Mouse (Mus musculus) liver, embryonic 14.5 days (tissue): ENCODE results near the gene Gpr153. TPM values are rescaled to one million over a fixed set of nuclear protein-coding genes. Genes with fewer than 3 reads are reported as not detected.
A peak's percentile ranks its signal among the peaks of the same experiment; 100 is the strongest.

Source experiments
- ATAC-seq: fragments of 200-750 bp; cut with Nextera tagmentation; 2 replicates; pipeline ENCODE4 v1.8.0; 2017; ENCODE audit warnings: moderate number of reproducible peaks, mild to moderate bottlenecking, moderate library complexity; ENCODE audit not compliant: insufficient read depth
- DNase-seq, 3 experiments: peaks; one replicate each; pipeline ENCODE4 v3.0.0-alpha.2; 2012 to 2013; ENCODE audit warnings: low read depth in 3 of 3, low spot score in 3 of 3
- H3K27ac ChIP-seq: fragments of 300-500 bp; sonication (generic); 2 replicates; pipeline ENCODE4 v1.5.1; 2014; ENCODE audit warnings: moderate library complexity, mild to moderate bottlenecking, control low read depth, inconsistent platforms
- H3K27me3 ChIP-seq: fragments of 300-500 bp; sonication (generic); 2 replicates; pipeline ENCODE4 v1.6.1; 2014; ENCODE audit warnings: mild to moderate bottlenecking, low read length, moderate library complexity; ENCODE audit not compliant: control insufficient read depth, insufficient read depth
- H3K36me3 ChIP-seq: fragments of 300-500 bp; sonication (generic); replicated peaks from 2 replicates; pipeline ENCODE4 v1.6.1; 2014; ENCODE audit warnings: low read depth; ENCODE audit not compliant: control insufficient read depth, insufficient read depth
- H3K4me1 ChIP-seq, 2 experiments: fragments of 200-500 bp in 1 of 2; fragments of 300-500 bp in 1 of 2; sonication (generic) in 1 of 2; replicated peaks; 2 replicates each; pipeline ENCODE4 v1.6.1; 2012 to 2014; ENCODE audit warnings: antibody characterized with exemption in 1 of 2, inconsistent platforms in 1 of 2, low read length in 1 of 2; ENCODE audit not compliant: control insufficient read depth in 2 of 2, insufficient read depth in 2 of 2
- H3K4me2 ChIP-seq: fragments of 300-500 bp; sonication (generic); 2 replicates; pipeline ENCODE4 v1.6.1; 2014; ENCODE audit warnings: low read depth, mild to moderate bottlenecking, control low read depth, moderate library complexity
- H3K4me3 ChIP-seq, 2 experiments: fragments of 200-500 bp in 1 of 2; fragments of 300-500 bp in 1 of 2; sonication (generic) in 1 of 2; 2 replicates each; pipeline ENCODE4 v1.5.1; 2012 to 2014; ENCODE audit warnings: low read depth in 2 of 2, low read length in 2 of 2, mild to moderate bottlenecking in 2 of 2, control low read depth in 1 of 2, inconsistent platforms in 1 of 2, moderate library complexity in 1 of 2; ENCODE audit not compliant: insufficient read depth in 1 of 2
- H3K9ac ChIP-seq: fragments of 300-500 bp; sonication (generic); replicated peaks from 2 replicates; pipeline ENCODE4 v1.6.1; 2014; ENCODE audit warnings: mild to moderate bottlenecking, control low read depth, moderate library complexity
- H3K9me3 ChIP-seq: fragments of 300-500 bp; sonication (generic); 2 replicates; pipeline ENCODE4 v1.6.1; 2016; ENCODE audit warnings: low read length, mixed read lengths; ENCODE audit not compliant: control insufficient read depth
- CTCF ChIP-seq: IDR thresholded peaks from 2 replicates; pipeline ENCODE4 v1.5.1; 2016; ENCODE audit warnings: antibody characterized with exemption, low read depth, control low read depth
- EP300 ChIP-seq: IDR thresholded peaks from 2 replicates; pipeline ENCODE4 v1.6.1; 2016; ENCODE audit warnings: antibody characterized with exemption, low read depth
- WGBS: fragments of 180-500 bp; shearing (Covaris S2); extraction: QIAGEN DNeasy Blood & Tissue Kit; methylation state at CpG from one replicate; pipeline ENCODE4 v1.1.7; 2014; ENCODE audit not compliant: insufficient replicate concordance; 5-methylcytosine and 5-hydroxymethylcytosine counted together
- polyA plus RNA-seq, 2 experiments: library from polyadenylated mRNA; depleted of rRNA in 1 of 2; stranded (reverse) in 1 of 2; unstranded in 1 of 2; fragments of >200 nt; fragmentation: Nextera tagmentation in 1 of 2; extraction: Ambion mirVana in 1 of 2; gene quantifications; 2 replicates each; pipeline versions ENCODE4 v1.2.1 to v1.2.3; 2012 to 2014

Gpr153 gene
- polyA plus RNA-seq, 2 experiments = 0.58 to 1.2 TPM

DNA sequence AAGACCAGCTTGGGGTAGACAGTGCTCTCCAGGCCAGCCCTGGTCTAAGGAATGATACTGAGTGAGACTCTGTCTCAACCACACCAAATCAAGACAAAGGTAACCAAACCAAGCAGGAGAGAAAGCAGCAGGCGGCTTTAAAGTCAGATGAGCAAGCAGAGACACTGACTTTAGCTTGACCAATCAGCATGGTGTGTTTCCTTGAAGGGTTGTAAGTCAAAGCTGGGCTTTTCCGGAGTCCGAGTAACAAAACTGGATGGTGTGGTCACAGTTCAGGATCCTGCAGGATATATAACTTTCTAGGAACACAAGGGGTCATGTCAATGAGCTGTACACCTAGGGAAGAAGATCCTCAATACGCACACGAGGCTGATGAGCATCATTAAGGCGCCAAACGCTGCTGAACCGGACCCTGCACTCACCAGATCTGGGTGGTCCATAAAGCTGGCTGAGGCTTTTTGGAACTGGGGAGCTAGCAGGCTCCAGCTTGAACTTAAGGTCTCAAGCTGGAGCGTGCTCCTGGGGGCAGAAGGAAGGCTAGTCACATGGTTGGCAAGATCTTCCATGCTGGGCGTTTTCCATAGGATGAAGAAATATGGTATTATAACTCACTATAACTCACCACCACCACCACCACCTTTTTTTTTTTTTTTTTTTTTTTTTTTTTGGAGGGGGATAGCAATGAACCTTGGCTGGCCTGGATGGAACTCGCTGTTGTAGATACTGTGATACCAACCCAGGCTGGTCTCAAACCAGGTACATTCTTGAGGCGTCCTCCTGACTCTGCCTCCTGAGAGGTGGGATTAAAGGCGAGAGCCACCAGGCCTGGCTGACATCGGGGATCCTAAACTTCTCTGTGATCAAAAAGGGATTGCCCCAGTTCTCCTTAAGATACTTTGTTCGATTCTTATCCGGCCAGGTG, 50.9 kb downstream of the Gpr153 start:
- no peak overlapping the region for H3K27ac ChIP-seq
- no peaks in the 10 kb centered on the region for H3K27me3 ChIP-seq
- WGBS = 43% methylated on average over 16 of the region's 16 CpGs
- peak overlapping the region; percentile 96 for H3K9ac ChIP-seq
- H3K4me2 ChIP-seq = peak overlapping the region; percentile 92
- DNase-seq = no peak
- peak overlapping the region; percentile 86 to 99 for H3K4me3 ChIP-seq
- TF ChIP-seq EP300 = no peak
- no peaks in the 10 kb centered on the region for H3K9me3 ChIP-seq
- peak; percentile 37 for ATAC-seq
- H3K4me1 ChIP-seq = peaks cover 12 to 14% of the 10 kb centered on the region in 2 experiments
- H3K36me3 ChIP-seq = peaks cover 18% of the 10 kb centered on the region

DNA sequence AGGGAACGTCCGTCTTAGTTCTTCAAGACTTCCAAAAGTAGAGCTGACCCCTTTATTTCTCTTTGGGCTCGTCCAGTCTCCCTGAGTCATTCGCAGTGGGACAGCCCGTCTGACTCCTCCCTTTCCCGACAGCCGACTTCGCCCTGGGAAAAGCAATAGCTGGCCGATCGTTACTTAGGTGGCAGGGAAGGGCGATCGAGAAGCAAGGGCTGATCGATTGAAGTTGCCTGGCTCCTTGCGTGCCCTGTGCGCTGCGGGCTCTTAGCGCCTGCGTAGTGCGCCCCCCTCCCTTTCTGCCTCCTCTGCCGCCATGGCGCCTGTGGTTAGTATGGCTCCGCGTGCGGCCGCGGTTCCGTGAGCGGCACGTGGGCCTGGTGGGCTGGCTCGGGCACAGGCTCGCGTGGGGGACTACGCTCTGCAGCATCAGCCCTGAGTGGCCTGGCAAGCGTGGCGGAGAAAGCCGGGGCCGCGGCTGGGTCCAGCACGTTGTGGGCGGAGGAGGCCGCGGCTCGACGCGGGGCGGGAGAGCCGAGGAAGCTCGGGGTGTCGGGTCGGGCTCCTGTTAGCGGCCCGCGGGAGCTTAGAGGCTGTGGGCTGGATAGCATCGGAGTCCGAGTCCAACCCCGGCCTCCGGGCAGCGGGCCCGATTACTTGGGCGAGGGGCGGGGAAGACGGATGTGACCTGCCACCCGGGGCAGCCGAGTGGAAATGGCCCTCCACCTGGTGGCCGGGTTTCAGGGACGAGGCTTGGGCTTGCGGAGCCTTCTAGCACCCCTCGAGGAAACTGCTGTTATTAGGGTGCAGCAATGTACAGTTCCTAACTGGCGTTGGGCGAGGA, 51.8 kb downstream of the Gpr153 start, which contains the start of gene Rpl22:
TSS of gene Rpl22 (plus strand) at position 169 of the 838 bp plus-strand sequence.
- peaks cover 27% of the 10 kb centered on the region for H3K36me3 ChIP-seq
- H3K4me2 ChIP-seq = peak within 1 kb of the TSS; percentile 92
- H3K27me3 ChIP-seq = no peaks in the 10 kb centered on the region
- H3K4me3 ChIP-seq = peak within 1 kb of the TSS; percentile 86 to 99
- TF ChIP-seq EP300 (peak; percentile 46; the same call in 1 of the 2 replicates), CTCF (peak; percentile 48)
- peaks cover 12 to 14% of the 10 kb centered on the region in 2 experiments for H3K4me1 ChIP-seq
- peak; percentile 95 for DNase-seq
- ATAC-seq = peak; percentile 97
- H3K9ac ChIP-seq = peak within 1 kb of the TSS; percentile 96
- H3K27ac ChIP-seq = peak within 1 kb of the TSS; percentile 56
- no peaks in the 10 kb centered on the region for H3K9me3 ChIP-seq
- WGBS = under 1% methylated on average over 69 of the region's 70 CpGs

DNA sequence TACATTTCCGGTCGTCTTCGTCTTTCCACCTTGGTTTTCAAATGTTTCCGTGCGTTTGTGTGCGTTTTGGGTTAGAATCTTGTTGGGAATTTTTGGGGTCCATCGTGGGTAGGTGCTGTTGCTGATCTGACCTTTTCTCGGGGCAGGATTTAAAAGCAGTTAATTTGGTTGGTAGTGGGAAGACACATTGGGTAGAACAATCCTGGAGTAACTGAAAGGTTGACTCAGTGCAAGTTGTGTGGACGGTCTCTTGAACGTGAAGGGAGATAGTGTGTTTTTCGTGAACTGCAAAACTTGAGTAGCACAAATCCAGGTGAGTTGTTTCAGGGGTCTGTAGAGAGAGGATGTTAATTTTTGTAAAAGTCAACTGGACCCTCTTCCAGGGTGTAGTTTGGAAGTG, 52.5 kb downstream of the Gpr153 start:
- ATAC-seq (no peak), DNase-seq (no peak)
- Histone ChIP-seq H3K4me2 (peak overlapping the region; percentile 92), H3K9ac (peak overlapping the region; percentile 96), H3K4me3 (peak overlapping the region; percentile 86 to 99), H3K36me3 (peaks cover 35% of the 10 kb centered on the region), H3K4me1 (peaks cover 12 to 14% of the 10 kb centered on the region in 2 experiments), H3K27me3 (no peaks in the 10 kb centered on the region), H3K9me3 (no peaks in the 10 kb centered on the region), H3K27ac (peak overlapping the region; percentile 56)
- TF ChIP-seq CTCF (no peak), EP300 (no peak)
- under 1% methylated on average over 11 of the region's 11 CpGs for WGBS

DNA sequence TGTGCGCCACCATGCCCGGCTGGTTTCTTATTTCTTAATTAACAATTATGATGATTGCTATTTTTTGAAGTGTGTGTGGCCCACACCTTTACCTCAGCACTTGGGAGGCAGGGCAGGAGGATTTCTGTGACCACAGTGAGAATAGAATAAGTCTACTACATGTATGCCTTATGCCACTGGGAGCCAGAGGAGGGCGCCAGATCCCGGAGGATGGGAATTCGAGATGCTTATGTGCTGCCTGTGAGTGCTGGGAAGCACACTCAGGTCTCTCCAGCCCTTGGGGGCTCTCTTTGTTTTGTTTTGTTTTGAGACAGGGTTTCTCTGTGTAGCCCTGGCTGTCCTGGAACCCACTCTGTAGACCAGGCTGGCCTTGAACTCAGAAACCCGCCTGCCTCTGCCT, 54.7 kb downstream of the Gpr153 start:
- no peaks in the 10 kb centered on the region for H3K9me3 ChIP-seq
- no peak for TF ChIP-seq EP300
- peak; percentile 71 for TF ChIP-seq CTCF
- peaks cover 12 to 14% of the 10 kb centered on the region in 2 experiments for H3K4me1 ChIP-seq
- no peaks in the 10 kb centered on the region for H3K27me3 ChIP-seq
- no peak for ATAC-seq
- peak in 1 of 3 experiments; percentile 30 for DNase-seq
- H3K4me3 ChIP-seq = no peak overlapping the region
- peaks cover 56% of the 10 kb centered on the region for H3K36me3 ChIP-seq
- WGBS = 67% methylated on average over 6 of the region's 6 CpGs
- H3K4me2 ChIP-seq = no peak overlapping the region
- no peak overlapping the region for H3K9ac ChIP-seq
- no peak overlapping the region for H3K27ac ChIP-seq

DNA sequence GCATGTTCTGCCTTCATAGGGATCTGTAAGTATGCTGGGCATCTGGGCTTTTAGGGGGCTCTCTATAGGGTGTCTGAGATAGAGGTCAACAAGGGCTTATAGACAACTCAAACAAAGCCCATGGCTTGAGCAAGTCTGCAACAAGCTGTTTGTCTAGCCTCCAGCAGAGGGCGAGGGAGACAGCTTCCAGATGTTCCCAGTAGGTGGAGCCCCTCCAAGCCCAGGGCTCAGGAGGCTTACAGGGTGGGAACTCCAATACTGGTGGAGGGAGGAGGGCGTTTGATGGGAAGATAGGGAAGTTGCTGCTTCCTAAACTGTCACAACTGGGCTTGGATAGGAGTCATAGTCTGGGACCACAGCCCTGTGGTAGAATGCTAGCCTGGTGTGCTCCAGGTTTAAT, 58.9 kb downstream of the Gpr153 start:
- Histone ChIP-seq H3K36me3 (peaks cover 56% of the 10 kb centered on the region), H3K4me2 (no peak overlapping the region), H3K27me3 (peaks cover 13% of the 10 kb centered on the region), H3K4me1 (no peaks in the 10 kb centered on the region), H3K9ac (no peak overlapping the region), H3K4me3 (no peak overlapping the region), H3K9me3 (no peaks in the 10 kb centered on the region), H3K27ac (no peak overlapping the region)
- DNase-seq (peak in 1 of 3 experiments; percentile 33), ATAC-seq (peak; percentile 47; the same call in 1 of the 2 replicates)
- WGBS = 41% methylated on average over 2 of the region's 2 CpGs
- TF ChIP-seq CTCF (peak; percentile 95), EP300 (no peak)
